In the genomic region with DNA sequence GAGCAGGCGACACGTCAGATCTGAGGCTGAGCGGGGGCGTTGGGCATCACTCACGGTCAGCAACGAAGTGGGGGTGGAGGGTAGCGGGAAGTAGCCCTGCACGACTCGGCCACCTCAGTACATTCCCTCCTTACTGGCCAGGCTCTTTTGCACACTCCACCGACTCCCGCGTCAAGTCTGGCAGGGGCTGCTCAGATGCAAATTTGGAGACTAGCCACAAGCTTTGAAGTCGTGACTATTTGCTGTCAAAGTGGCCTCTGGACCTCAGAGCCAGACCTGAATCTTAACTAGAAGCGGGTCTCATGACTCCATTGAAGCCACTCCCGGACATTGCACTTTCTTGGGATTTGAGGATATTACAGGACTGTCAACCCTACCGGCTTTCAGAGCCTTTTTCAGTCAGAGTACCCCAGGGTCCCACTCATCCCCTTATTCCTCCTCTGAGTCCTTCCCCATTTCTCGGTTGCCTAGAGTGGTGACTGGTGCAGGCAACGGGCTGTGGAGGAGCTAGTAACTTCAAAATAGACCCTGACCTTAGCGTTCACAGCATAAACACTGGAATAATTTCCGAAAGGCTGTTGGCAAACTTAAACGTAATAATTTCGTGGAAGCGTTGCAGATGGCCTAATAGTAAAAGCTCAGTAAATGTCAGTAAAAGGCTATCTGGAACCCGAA, we compare ENCODE assay signal across 13 mouse cellular contexts. TPM values are rescaled to one million over a fixed set of nuclear protein-coding genes. Genes with fewer than 3 reads are reported as not detected.
DNase-seq lines count a peak whose midpoint lies in the region; ATAC-seq and TF ChIP-seq lines count a peak whose summit lies in the region.
"Had no signal": no experiment of that assay in that cellular context is flagged by ENCODE, and none has a peak within 500 bp of the region (broad histone marks: within the 10 kb centered on the region; RNA-seq: fewer than 3 reads in every experiment).

No protein-coding gene starts in this region.

- H3K27ac ChIP-seq in CH12.LX (ENCODE audit: insufficient read depth, low read depth): peak overlapping the region; percentile 14; the same call in 1 of the 2 replicates
- no peak overlapping the region for H3K27ac ChIP-seq in midbrain, embryonic 13.5 days
- no peak overlapping the region for H3K27ac ChIP-seq in thymus, adult 2 months (ENCODE audit: control insufficient read depth, insufficient read depth, low read length)
- H3K27ac ChIP-seq: limb, embryonic 13.5 days had no signal

- no peaks in the 10 kb centered on the region for H3K9me3 ChIP-seq in CH12.LX (replicated peaks; ENCODE audit: low read length)
- no peaks in the 10 kb centered on the region for H3K9me3 ChIP-seq in midbrain, embryonic 13.5 days
- H3K9me3 ChIP-seq: limb, embryonic 13.5 days had no signal

- H3K36me3 ChIP-seq in CH12.LX (replicated peaks in 1 of 2; ENCODE audit: control insufficient read depth in 1 of 2, insufficient read depth in 1 of 2, low read length in 1 of 2): no peaks in the 10 kb centered on the region
- no peaks in the 10 kb centered on the region for H3K36me3 ChIP-seq in midbrain, embryonic 13.5 days
- H3K36me3 ChIP-seq in thymus, adult 2 months (ENCODE audit: control insufficient read depth, insufficient read depth, low read length): no peaks in the 10 kb centered on the region
- H3K36me3 ChIP-seq: limb, embryonic 13.5 days had no signal

- no peaks in the 10 kb centered on the region for H3K79me2 ChIP-seq in CH12.LX (replicated peaks; ENCODE audit: control insufficient read depth, extremely low read depth, insufficient read depth, poor library complexity, severe bottlenecking)

- no peak overlapping the region for H3K9ac ChIP-seq in CH12.LX (ENCODE audit: insufficient read depth, low read depth)
- no peak overlapping the region for H3K9ac ChIP-seq in midbrain, embryonic 13.5 days (replicated peaks)
- H3K9ac ChIP-seq: limb, embryonic 13.5 days; lung, embryonic 14.5 days had no signal

- peak overlapping the region in 1 of 3 experiments; percentile 17 for H3K4me3 ChIP-seq in CH12.LX (replicated peaks in 1 of 3; ENCODE audit: low read depth in 2 of 3, low read length in 2 of 3, poor library complexity in 1 of 3)
- H3K4me3 ChIP-seq in midbrain, embryonic 13.5 days (replicated peaks): peak overlapping the region; percentile 12; the same call in 1 of the 2 replicates
- no peak overlapping the region for H3K4me3 ChIP-seq in thymus, adult 2 months (ENCODE audit: control insufficient read depth, insufficient read depth, low read length)
- H3K4me3 ChIP-seq: limb, embryonic 13.5 days had no signal

- WGBS in midbrain, embryonic 13.5 days: under 1% methylated on average over 24 of the region's 24 CpGs
- WGBS in thymus, adult 2 months: 6% methylated on average over 24 of the region's 24 CpGs

- in situ Hi-C loops in CH12.LX (cut with MboI; ENCODE audit: low pct_ligation_motif_present, low pct_unique_long_range_greater_than_20kb, low sequenced_read_pairs): loop anchor here (25.0 kb wide), 1 partner anchor 296 kb away; no protein-coding TSS in a partner anchor

- H3K27me3 ChIP-seq in CH12.LX (replicated peaks): no peaks in the 10 kb centered on the region
- H3K27me3 ChIP-seq in midbrain, embryonic 13.5 days: peaks cover 99% of the 10 kb centered on the region
- peaks cover 15% of the 10 kb centered on the region for H3K27me3 ChIP-seq in thymus, adult 2 months (ENCODE audit: control insufficient read depth, insufficient read depth, low read length)

- H3K4me1 ChIP-seq in CH12.LX (ENCODE audit: control insufficient read depth in 1 of 2, insufficient read depth in 2 of 2): peaks cover 12 to 17% of the 10 kb centered on the region in 2 experiments
- peaks cover 27% of the 10 kb centered on the region for H3K4me1 ChIP-seq in midbrain, embryonic 13.5 days (replicated peaks)
- H3K4me1 ChIP-seq in thymus, adult 2 months (replicated peaks; ENCODE audit: control insufficient read depth, insufficient read depth, low read length): no peaks in the 10 kb centered on the region
- H3K4me1 ChIP-seq: limb, embryonic 13.5 days had no signal

- peak overlapping the region; percentile 47 for H3K4me2 ChIP-seq in CH12.LX (ENCODE audit: insufficient read depth, low read depth, poor library complexity, severe bottlenecking)
- H3K4me2 ChIP-seq in midbrain, embryonic 13.5 days (replicated peaks): peak overlapping the region; percentile 25
- H3K4me2 ChIP-seq: limb, embryonic 13.5 days; lung, embryonic 14.5 days had no signal

- no peak for TF ChIP-seq POLR2A in CH12.LX (IDR thresholded peaks at IDR 0.05; ENCODE audit: low read depth, low read length)
- no peak for TF ChIP-seq POLR2A in brain, embryonic 14.5 days (IDR thresholded peaks at IDR 0.05; ENCODE audit: borderline replicate concordance, extremely low read depth, insufficient read depth, insufficient read length, poor library complexity, severe bottlenecking)
- TF ChIP-seq POLR2A in thymus, adult 2 months (IDR thresholded peaks at IDR 0.05; ENCODE audit: control insufficient read depth, extremely low read depth, insufficient read depth, low read length, poor library complexity): no peak

- TF ChIP-seq CTCF in CH12.LX (conservative IDR thresholded peaks at IDR 0.05 in 1 of 2, IDR thresholded peaks at IDR 0.05 in 1 of 2; ENCODE audit: low read depth in 2 of 2, low read length in 2 of 2): no peak
- no peak for TF ChIP-seq CTCF in brain, embryonic 14.5 days (IDR thresholded peaks at IDR 0.05; ENCODE audit: borderline replicate concordance, extremely low read depth, insufficient read depth, insufficient read length)
- no peak for TF ChIP-seq CTCF in thymus, adult 2 months (IDR thresholded peaks at IDR 0.05; ENCODE audit: borderline replicate concordance, control insufficient read depth, extremely low read depth, insufficient read depth, low read length, poor library complexity)

- DNase-seq in CH12.LX (ENCODE audit: extremely low read depth): peak; percentile 18
- peak; percentile 34 for DNase-seq in brain, embryonic 14.5 days (ENCODE audit: low read depth)
- DNase-seq in kidney, adult 8-10 months: peak; percentile 60 to 64
- no peak for DNase-seq in lung, postnatal 10 days
- no peak for DNase-seq in thymus, postnatal 25 days
- DNase-seq in right cerebral cortex, postnatal 36 days (ENCODE audit: low spot score in 2 of 2): no peak
- no peak for DNase-seq in thymus, adult 2 months
- DNase-seq: heart, adult 11 months; lung, embryonic 14.5 days had no signal

- peak; percentile 14; the same call in 1 of the 2 replicates for TF ChIP-seq EP300 in CH12.LX (IDR thresholded peaks at IDR 0.05; ENCODE audit: low read length)

- ATAC-seq in midbrain, embryonic 13.5 days: peak; percentile 38

- dilution Hi-C loops in CH12.LX (cut with MboI; ENCODE audit: extremely low pct_ligation_motif_present, extremely low pct_unique_long_range_greater_than_20kb, low sequenced_read_pairs): no loop called here

- no peak for TF ChIP-seq RAD21 in CH12.LX (IDR thresholded peaks at IDR 0.05; ENCODE audit: low read depth, low read length)

TF ChIP-seq in CH12.LX, 34 proteins besides CTCF, POLR2A, EP300 and RAD21:
- TF ChIP-seq MXI1 (IDR thresholded peaks at IDR 0.05; ENCODE audit: low read depth, low read length) (0 out of 2 replicates have a peak, but pooled peaks have one; percentile 28), MAX (IDR thresholded peaks at IDR 0.05; ENCODE audit: low read length) (no peak), ETS1 (conservative IDR thresholded peaks at IDR 0.05; ENCODE audit: low read depth, low read length) (no peak; the same call in 1 of the 2 replicates), ELF1 (IDR thresholded peaks at IDR 0.05; ENCODE audit: low read depth, low read length) (no peak), USF2 (conservative IDR thresholded peaks at IDR 0.05; ENCODE audit: low read depth, low read length) (no peak), IRF4 (IDR thresholded peaks at IDR 0.05; ENCODE audit: low read depth, low read length) (0 out of 2 replicates have a peak, but pooled peaks have one; percentile 6), SIN3A (IDR thresholded peaks at IDR 0.05; ENCODE audit: low read length) (0 out of 2 replicates have a peak, but pooled peaks have one; percentile 35), BHLHE40 (IDR thresholded peaks at IDR 0.05; ENCODE audit: low read depth, low read length) (peak; percentile 74), MAZ (IDR thresholded peaks at IDR 0.05; ENCODE audit: low read depth, low read length) (0 out of 2 replicates have a peak, but pooled peaks have one; percentile 23), NELFE (IDR thresholded peaks at IDR 0.05; ENCODE audit: low read depth, low read length) (no peak), MEF2A (IDR thresholded peaks at IDR 0.05; ENCODE audit: borderline replicate concordance, low read depth, low read length) (no peak; the same call in 1 of the 2 replicates)

RNA-seq across cellular contexts. Expression of gene Slc6a5, which starts 1.6 kb away (rescaled TPM):
- total RNA-seq in CH12.LX (2012; rRNA removed): not detected in 2 replicates
- total RNA-seq in CH12.LX (2014; rRNA removed): not detected in 2 replicates
- polyA plus RNA-seq in CH12.LX (2012; ENCODE audit: insufficient read length, low read depth): not detected in 2 replicates
- polyA plus RNA-seq in brain, embryonic 14.5 days (2012; rRNA removed): 2.2 and 10.4 TPM in 2 replicates
- 0.30 and 0.32 TPM in 2 replicates for polyA plus RNA-seq in midbrain, embryonic 13.5 days (2015; fragmentation: Nextera tagmentation; extraction: Ambion mirVana)
- polyA plus RNA-seq in thymus, adult 2 months (2012; rRNA removed): 0.18 and 0.19 TPM in 2 replicates
- total RNA-seq: hematopoietic stem cell, adult 5-6 weeks had no signal
- polyA plus RNA-seq: lung, embryonic 14.5 days; stomach, embryonic 14.5 days had no signal

Comparison
In these comparisons a context has a peak if more than half of its experiments do, and no peak if none do; other contexts are left out.
1. DNase-seq: peak in CH12.LX (single experiment), brain, embryonic 14.5 days (single experiment) and kidney, adult 8-10 months (2 of 2); none in lung, postnatal 10 days (single experiment), thymus, postnatal 25 days (single experiment), right cerebral cortex, postnatal 36 days (0 of 2) and thymus, adult 2 months (single experiment).